Mouse (Mus musculus): ENCODE measurements at regions not wholly inside any gene's neighbourhood (a gene's known extent, or its start where the extent isn't known, plus 50 kb on each side); places are given as distances from the start of the nearest gene placed in this dataset.

DNA sequence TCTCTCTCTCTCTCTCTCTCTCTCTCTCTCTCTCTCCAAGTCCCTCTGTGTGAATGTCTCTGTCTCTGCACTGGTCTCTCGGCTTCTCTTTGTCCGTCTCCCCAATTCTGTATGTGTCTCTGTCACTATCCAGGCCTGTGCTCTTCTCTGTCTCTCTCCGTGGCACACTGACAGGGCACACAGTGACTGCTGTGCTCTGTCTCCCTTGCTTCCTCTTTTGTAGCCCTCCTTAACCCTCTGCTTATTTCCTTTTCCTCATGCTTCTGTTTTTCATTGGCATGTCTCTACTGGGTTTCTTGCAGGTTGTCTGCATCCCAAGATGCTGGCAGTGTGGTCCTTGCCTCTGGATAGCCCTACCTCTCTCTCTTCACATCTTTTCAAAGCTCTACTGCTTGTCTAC is 229.0 kb upstream of the Id2 start:
- DNase-seq (ENCODE audit: low spot score), result no peak
- intact Hi-C loops (cut with DNase I), result no loop called here

DNA sequence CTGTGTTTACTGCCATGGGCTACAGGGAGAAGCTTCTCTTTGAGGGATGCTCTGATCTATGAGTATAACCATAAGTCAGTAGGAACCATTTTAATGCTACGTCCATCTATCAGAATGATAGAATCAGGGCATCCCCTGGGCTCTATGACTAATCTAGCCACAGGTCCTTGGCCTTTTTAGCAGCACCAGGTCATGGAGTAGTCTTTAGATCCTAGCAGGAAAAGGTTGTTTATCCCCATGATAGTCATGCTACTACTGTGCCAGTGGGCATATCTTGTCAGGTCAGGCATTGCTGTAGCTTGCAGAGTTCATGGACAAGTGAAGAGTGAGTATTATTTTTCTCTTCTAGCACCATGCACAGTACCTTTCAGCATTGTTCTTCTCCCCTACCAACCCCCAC is 226.2 kb upstream of the Id2 start:
- intact Hi-C loops (cut with DNase I), result no loop called here
- DNase-seq (ENCODE audit: low spot score), result no peak

GRCm38 (mm10) chr12:25320262-25320767 is 223.4 kb upstream of the Id2 start:
- no peak for DNase-seq (ENCODE audit: low spot score)
- intact Hi-C loops (cut with DNase I), result no loop called here

- DNase-seq (ENCODE audit: low spot score), result no peak
- intact Hi-C loops (cut with DNase I), result no loop called here
These were observed 222.9 kb upstream of the Id2 start for GRCm38 (mm10) chr12:25319846-25320245.

GRCm38 (mm10) chr12:25318072-25318671 is 221.2 kb upstream of the Id2 start:
- intact Hi-C loops (cut with DNase I), result no loop called here
- no peak for DNase-seq (ENCODE audit: low spot score)

DNA sequence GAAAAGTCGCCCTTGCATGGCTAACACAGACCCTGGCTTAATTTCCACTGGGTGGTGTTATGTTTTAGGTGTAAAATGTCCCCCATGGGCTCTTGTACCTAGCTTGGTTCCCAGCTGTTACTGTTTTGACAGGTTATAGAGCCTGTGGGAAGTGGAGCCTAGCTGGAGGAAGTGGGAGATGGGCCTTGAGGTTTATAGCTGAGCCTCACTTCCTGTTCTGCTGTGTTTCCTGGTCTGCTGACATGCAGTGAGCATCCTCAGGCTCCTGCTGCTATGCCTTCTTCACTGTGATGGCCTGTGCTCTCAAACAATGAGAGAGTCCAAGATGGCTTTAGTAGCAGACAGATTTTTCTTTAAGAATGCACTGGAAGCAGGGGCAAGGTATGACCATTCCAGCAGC is 219.0 kb upstream of the Id2 start:
- DNase-seq (ENCODE audit: low spot score), result no peak

DNA sequence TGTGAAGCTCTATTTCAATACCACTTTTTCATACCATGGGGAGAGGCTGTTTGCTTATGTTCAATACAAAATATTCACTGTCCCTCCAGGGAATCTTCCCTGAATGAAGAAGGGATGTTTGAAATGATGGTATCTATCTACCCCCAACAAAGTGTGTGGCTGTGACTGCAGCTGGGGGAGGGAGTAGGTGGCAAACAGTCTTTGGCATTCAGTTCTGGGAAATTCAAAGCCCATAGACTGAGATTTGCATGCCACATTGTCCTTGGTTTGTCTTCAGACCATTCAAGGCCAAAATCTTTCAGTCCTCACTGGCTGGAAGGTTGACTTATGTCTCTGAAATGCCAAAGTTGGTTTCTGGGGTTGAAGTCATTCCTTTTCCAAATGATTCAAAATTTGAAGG is 216.3 kb upstream of the Id2 start:
- intact Hi-C loops (cut with DNase I), result no loop called here
- no peak for DNase-seq (ENCODE audit: low spot score)

More for the DNA sequence above, 219.0 kb upstream of the Id2 start:
- intact Hi-C loops (cut with DNase I), result no loop called here

- intact Hi-C loops (cut with DNase I), result no loop called here
- DNase-seq (ENCODE audit: low spot score), result no peak
These were observed 215.4 kb upstream of the Id2 start for GRCm38 (mm10) chr12:25312390-25312789.

DNA sequence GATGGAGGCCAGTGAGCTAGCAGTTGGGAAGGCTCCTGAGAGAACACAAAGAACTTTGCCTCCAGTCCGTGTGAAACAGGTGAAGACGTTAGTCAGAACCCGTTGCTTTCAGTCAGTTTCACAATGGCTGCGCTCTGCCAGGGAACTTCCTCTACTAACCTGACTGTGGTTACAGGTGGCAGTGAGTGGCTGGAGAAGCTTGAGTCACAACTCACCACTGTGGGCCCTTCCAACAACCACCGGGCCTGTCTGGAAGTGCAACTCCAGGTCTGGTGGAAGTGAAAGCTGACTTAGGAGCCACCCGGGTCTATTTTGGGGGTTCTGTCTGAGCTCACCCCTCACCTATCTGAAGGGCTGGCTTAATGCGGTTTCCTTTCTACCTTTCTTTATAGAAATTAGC is 214.8 kb upstream of the Id2 start:
- intact Hi-C loops (cut with DNase I), result no loop called here
- no peak for DNase-seq (ENCODE audit: low spot score)

GRCm38 (mm10) chr12:25310293-25310946 is 213.5 kb upstream of the Id2 start:
- no peak for DNase-seq (ENCODE audit: low spot score)
- intact Hi-C loops (cut with DNase I), result no loop called here

DNA sequence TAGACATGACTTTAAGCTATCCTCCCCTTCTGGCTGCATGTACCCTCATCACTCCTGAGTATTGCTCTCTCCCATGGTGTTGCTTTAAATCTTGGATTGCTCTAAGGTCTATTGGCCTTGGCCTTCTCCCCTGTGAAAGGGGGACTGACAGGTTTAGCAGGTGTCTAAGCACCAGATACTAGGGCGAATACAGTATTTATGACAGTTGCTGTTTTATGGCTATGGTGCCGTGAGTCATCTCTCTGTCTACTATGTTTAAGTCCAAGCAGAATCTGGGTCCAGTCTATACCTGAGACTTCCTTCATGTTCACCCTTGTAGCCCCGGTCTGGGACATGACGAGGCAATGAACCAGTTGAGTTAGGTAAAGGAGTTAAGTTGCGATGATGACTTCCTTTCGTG is 212.3 kb upstream of the Id2 start:
- DNase-seq (ENCODE audit: low spot score), result no peak
- intact Hi-C loops (cut with DNase I), result no loop called here

DNA sequence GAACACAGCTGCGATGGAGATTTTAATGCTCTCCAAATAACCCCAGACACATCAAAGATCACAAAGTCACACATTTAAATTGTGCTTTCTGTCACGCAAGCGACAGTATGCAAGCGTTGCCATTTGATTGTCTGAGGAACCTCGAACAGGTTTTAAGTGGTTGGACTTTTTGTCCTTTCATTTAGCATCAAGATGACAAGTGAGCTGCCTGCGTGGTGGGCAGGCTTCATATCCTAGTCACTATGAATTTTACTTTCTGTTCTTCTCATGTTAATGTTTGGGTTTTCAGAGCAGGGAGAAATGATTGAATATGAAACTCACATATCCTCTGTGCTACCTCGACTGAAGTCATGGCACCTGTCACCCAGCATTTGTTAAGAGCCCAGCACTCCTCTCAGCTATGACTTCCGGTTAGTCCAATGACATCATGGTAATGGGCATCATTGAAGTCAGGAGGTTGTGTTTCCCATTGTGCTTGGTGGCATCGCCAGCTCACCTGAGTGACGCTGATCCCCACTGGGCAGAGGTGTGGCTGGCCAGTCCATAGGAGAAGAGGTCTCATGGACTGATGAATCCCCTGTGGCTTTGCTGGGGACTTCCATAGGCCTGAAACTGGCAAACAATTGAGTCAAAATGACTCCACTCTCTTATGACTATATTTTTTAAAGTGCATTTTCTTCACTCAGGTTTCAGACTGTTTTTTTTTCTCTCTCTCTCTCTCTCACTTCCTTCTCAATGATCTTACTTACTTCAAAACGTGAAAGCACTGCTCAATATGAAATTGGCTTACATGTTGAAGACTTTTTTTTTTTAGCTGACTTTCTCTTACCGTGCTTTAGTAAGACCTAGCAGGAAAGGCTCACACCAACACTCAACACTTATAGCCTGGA is 209.1 kb upstream of the Id2 start:
- intact Hi-C loops (cut with DNase I), result no loop called here
- DNase-seq (ENCODE audit: low spot score), result no peak

- intact Hi-C loops (cut with DNase I), result no loop called here
- no peak for DNase-seq (ENCODE audit: low spot score)
These were observed 208.0 kb upstream of the Id2 start for GRCm38 (mm10) chr12:25304820-25305511.

DNA sequence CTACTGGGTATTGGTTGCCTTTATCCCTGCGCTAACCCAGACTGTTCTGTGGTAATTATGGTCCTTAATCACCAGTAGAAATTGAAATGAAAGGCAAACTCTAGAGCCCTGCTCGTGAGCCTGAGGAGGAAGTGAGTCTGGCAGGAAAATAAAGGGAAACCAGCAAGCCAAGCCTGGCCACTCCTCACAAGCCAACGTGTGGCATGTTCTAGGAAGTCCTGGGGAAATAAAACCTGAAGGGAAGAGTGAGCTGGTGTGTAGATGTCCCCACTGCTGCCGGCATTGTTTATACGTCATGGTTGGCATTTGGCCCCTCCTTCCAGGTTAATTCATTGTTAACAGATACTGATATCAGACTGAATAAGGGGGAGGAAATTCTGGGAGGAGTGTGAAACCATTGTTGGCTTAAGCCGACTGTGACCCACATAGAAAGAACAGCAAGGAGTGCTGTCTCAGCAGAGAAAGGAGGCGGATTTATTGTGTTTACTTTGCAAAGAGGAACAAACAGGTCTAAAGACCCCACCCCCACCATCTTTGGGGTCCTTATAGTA is 206.6 kb upstream of the Id2 start:
- intact Hi-C loops (cut with DNase I), result no loop called here
- DNase-seq (ENCODE audit: low spot score), result no peak

GRCm38 (mm10) chr12:25300804-25301390 is 204.0 kb upstream of the Id2 start:
- DNase-seq (ENCODE audit: low spot score), result no peak
- intact Hi-C loops (cut with DNase I), result no loop called here

DNA sequence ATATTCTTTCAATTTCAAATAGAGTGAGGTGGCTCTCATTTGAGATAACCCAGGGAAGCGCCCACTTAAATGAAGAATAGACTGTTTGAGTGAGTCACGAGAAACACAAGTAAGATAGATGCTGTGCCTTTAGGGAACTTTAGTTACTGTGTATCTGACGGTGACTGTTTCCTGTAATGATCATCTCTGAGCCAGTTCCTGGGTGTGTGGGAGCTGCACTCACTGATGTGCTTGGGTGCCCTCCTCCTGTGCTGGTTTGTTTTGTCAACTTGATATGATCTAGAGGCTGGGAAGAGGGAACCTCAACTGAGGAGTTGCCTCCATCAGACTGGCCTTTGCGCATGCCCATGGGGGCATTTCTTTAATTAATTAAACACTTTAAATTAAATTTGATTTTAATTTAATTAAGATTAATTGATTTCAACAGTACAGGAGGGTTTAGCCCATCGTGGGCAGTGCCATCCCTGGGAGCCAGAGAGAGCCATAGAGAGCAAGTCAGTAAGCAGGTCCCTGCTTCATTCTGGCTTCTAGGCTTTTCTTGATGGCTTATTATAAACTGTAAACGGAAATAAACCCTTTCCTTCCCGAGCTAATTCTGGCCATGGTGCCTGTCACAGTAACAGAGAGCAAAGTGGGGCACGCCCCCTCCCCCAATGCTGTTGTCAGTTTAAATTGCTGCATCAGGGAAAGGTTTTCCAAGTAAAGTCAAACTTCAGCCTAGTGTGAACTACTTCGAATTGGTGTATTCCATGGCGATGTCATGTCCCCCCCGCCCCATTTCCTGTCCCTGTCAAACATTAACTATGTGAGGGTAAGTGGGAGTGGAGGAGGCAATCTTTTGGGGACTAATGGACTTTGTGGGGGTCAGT is 202.9 kb upstream of the Id2 start:
- intact Hi-C loops (cut with DNase I), result no loop called here
- no peak for DNase-seq (ENCODE audit: low spot score)

- intact Hi-C loops (cut with DNase I), result no loop called here
- no peak for DNase-seq (ENCODE audit: low spot score)
These were observed 201.8 kb upstream of the Id2 start for GRCm38 (mm10) chr12:25298766-25299165.

- no peak for DNase-seq (ENCODE audit: low spot score)
- intact Hi-C loops (cut with DNase I), result no loop called here
These were observed 201.0 kb upstream of the Id2 start for GRCm38 (mm10) chr12:25297960-25298359.

- intact Hi-C loops (cut with DNase I), result no loop called here
- no peak for DNase-seq (ENCODE audit: low spot score)
These were observed 199.7 kb upstream of the Id2 start for GRCm38 (mm10) chr12:25296648-25297047.
